Mouse (Mus musculus) embryonic facial prominence, embryonic 13.5 days (tissue): Measurements from ENCODE around the gene Ndufs6. TPM values are rescaled to one million over a fixed set of nuclear protein-coding genes. Genes with fewer than 3 reads are reported as not detected.

Source experiments
- ATAC-seq: fragments of 200-750 bp; cut with Nextera tagmentation; 2 replicates; pipeline ENCODE4 v1.8.0; 2017; ENCODE audit warnings: low read depth; ENCODE audit not compliant: insufficient number of reproducible peaks, insufficient read depth, low FRiP score, low TSS enrichment
- H3K27ac ChIP-seq: fragments of 300-500 bp; sonication (generic); 2 replicates; pipeline ENCODE4 v1.5.1; 2015; ENCODE audit warnings: moderate library complexity, mild to moderate bottlenecking, inconsistent platforms
- H3K27me3 ChIP-seq: fragments of 300-500 bp; sonication (generic); 2 replicates; pipeline ENCODE4 v1.6.1; 2015; ENCODE audit warnings: mild to moderate bottlenecking, inconsistent platforms
- H3K36me3 ChIP-seq: fragments of 300-500 bp; sonication (generic); 2 replicates; pipeline ENCODE4 v1.6.1; 2015; ENCODE audit warnings: mild to moderate bottlenecking, inconsistent platforms
- H3K4me1 ChIP-seq: fragments of 300-500 bp; sonication (generic); 2 replicates; pipeline ENCODE4 v1.6.1; 2015; ENCODE audit warnings: inconsistent platforms
- H3K4me2 ChIP-seq: fragments of 300-500 bp; sonication (generic); 2 replicates; pipeline ENCODE4 v1.6.1; 2015; ENCODE audit warnings: moderate library complexity, mild to moderate bottlenecking, inconsistent platforms
- H3K4me3 ChIP-seq: fragments of 300-500 bp; sonication (generic); 2 replicates; pipeline ENCODE4 v1.5.1; 2015; ENCODE audit warnings: mild to moderate bottlenecking, inconsistent platforms
- H3K9ac ChIP-seq: fragments of 300-500 bp; sonication (generic); 2 replicates; pipeline ENCODE4 v1.6.1; 2015; ENCODE audit warnings: mild to moderate bottlenecking, inconsistent platforms
- H3K9me3 ChIP-seq: fragments of 300-500 bp; sonication (generic); 2 replicates; pipeline ENCODE4 v1.6.1; 2016; ENCODE audit warnings: inconsistent platforms
- WGBS: fragments of 180-500 bp; shearing (Covaris S2); methylation state at CpG from one replicate; pipeline ENCODE4 v1.1.7; 2015; ENCODE audit warnings: mixed read lengths; 5-methylcytosine and 5-hydroxymethylcytosine counted together
- polyA plus RNA-seq: library from polyadenylated mRNA; unstranded; fragments of >200 nt; fragmentation: Nextera tagmentation; extraction: Ambion mirVana; gene quantifications from 2 replicates; pipeline ENCODE4 v1.2.1, GENCODE M21; 2015

Gene Ndufs6
- polyA plus RNA-seq, 1 experiment from 2014 or later = 389 TPM

DNA sequence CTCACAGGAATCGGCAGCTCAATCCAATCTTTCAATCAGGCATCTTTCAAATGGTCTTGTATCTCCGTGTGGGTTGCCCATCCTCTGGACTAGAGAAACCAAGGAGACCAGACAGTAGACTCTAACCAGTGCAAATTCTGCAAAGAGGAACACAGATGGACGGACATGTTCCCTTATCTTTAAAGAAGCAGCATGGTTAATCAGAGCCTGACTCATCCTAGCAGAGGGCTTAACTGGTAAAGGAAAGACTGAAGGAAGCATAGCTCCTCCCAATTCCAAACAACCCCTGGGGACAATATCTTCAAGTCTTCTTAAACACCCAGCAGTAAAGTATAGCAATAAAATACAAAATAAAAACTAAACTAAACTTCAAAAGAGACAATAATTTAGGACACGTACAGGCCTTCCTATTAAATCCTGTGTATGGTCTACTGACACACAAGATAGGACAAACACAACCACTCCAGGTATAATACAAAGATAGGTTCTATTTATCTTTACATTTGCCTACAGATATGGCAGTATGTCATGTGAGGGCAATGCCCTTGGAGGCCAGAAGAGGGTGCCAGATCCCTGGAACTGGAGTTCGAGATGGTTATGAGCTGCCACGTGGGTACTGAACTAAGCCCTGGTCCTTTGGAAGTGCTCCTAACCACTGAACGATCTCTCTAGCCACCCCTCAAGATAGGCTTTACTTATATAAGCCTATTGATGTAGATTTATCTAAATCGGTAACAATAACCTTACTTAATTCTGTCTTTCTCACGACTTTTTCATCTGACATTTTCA, 17.0 kb upstream of the Ndufs6 start:
- H3K4me1 ChIP-seq = 0 out of 2 replicates have a peak, but pooled peaks cover 7% of the 10 kb centered on the region
- no peaks in the 10 kb centered on the region for H3K9me3 ChIP-seq
- no peak overlapping the region for H3K4me2 ChIP-seq
- ATAC-seq = no peak
- H3K4me3 ChIP-seq = no peak overlapping the region
- H3K27ac ChIP-seq = no peak overlapping the region
- no peaks in the 10 kb centered on the region for H3K27me3 ChIP-seq
- H3K36me3 ChIP-seq = no peaks in the 10 kb centered on the region
- WGBS = 79% methylated on average over 9 of the region's 9 CpGs
- H3K9ac ChIP-seq = no peak overlapping the region

DNA sequence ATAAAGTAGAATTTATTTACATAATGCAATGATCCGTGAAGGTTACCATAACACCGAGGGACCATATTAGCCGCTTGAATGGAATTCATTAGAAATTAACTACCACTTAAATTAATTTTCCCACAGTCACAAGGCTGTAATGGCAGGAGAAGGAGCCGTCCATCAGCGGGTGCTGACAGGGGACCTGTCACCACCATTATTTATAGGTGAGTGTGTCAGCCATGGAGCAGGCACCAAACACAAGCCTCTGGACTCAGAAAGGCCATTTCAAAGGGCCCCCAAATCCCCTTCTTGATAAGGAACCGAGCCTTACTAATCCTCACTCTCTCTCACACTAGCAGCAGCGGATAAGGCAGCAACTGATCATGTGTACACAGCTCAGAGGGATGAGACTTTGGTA, 8.4 kb upstream of the Ndufs6 start:
- Histone ChIP-seq H3K9me3 (no peaks in the 10 kb centered on the region), H3K27ac (no peak overlapping the region), H3K27me3 (no peaks in the 10 kb centered on the region), H3K36me3 (peaks cover 3% of the 10 kb centered on the region; the same call in 1 of the 2 replicates), H3K9ac (no peak overlapping the region), H3K4me3 (no peak overlapping the region), H3K4me2 (no peak overlapping the region), H3K4me1 (peaks cover 8% of the 10 kb centered on the region)
- ATAC-seq = no peak
- 73% methylated on average over 7 of the region's 7 CpGs for WGBS

DNA sequence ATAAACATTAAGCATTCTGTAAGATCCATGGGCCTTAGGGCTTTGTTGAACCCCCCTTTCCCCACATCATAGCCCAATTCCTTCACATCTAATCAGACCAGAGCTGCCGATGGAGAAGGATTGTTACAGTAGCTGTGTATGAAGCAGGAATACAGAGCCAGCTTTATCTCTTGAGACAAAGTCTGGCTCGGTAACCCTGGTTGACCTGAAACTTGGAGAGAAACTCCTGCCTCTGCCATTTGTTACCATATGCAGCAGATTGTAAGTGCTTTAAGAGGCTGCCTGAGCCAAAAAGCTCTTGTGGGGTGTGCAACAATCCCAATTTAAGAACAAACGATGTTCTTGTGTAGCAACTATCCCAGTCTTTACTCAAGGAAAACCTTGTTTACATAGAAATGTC, 3.4 kb upstream of the Ndufs6 start:
- WGBS = 70% methylated on average over 3 of the region's 3 CpGs
- Histone ChIP-seq H3K4me3 (peak overlapping the region; percentile 86), H3K27ac (no peak overlapping the region), H3K27me3 (no peaks in the 10 kb centered on the region), H3K9ac (peak overlapping the region; percentile 94), H3K4me2 (peak overlapping the region; percentile 96), H3K9me3 (no peaks in the 10 kb centered on the region), H3K4me1 (peaks cover 23% of the 10 kb centered on the region), H3K36me3 (peaks cover 3% of the 10 kb centered on the region; the same call in 1 of the 2 replicates)
- ATAC-seq = no peak

DNA sequence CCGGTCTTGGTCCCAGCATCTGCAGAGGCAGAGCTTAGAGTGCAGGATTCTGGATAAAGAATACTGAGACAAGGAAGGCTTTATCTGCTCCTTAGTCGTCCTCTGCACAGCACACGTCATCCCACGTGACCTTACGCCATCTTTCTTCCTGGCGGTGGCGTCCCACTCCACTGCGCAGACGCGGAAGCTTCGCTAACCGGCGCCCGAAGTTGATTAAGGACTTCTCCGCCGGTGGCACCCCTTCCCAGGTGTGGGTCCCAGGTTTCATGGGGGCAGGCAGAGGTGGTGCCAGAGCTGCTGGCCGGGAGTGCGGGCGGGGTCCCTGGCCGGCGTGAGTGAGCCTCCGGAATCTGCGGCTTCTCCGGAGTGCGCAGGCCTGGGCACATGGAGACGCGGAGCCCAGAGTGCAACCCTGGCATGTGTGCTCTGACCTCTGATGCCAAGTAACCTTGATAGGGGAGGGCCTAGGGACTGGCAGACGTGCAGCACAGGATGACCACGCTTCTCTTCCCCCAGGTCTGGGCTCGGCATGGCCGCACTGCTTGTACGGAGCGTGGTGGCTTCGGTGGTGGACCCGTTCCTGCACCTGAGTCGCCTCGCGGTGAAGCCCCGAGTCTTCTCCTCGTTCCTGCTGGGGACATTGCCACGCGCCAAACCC, 2.6 kb upstream of the Ndufs6 start:
- peak overlapping the region; percentile 83 for H3K27ac ChIP-seq
- H3K36me3 ChIP-seq = peaks cover 9% of the 10 kb centered on the region; the same call in 1 of the 2 replicates
- no peaks in the 10 kb centered on the region for H3K27me3 ChIP-seq
- peak; percentile 78 for ATAC-seq
- peak overlapping the region; percentile 96 for H3K4me2 ChIP-seq
- H3K9ac ChIP-seq = peak overlapping the region; percentile 94
- H3K9me3 ChIP-seq = no peaks in the 10 kb centered on the region
- H3K4me1 ChIP-seq = peaks cover 23% of the 10 kb centered on the region
- WGBS = under 1% methylated on average over 42 of the region's 42 CpGs
- peak overlapping the region; percentile 86 for H3K4me3 ChIP-seq

DNA sequence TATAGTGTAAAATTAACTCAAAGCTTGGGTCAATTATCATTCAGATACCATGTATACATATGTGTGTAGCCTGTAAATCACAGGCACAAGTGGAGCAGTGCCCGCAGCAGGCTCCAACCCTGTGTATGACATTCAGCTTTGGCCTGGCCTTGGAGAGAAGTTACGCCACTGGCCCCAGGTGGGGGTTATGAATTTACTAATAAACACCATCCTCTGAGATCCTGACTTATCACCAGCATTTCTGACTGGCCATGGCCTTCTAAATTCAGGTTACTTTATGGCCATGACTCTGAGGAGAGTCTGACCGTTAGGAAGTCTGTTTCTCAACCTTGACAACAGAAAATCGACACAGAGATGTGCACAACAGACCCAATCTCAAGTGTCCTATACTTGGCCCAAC, 4.9 kb downstream of the Ndufs6 start:
- ATAC-seq = no peak
- peaks cover 6% of the 10 kb centered on the region for H3K4me1 ChIP-seq
- H3K4me3 ChIP-seq = no peak overlapping the region
- no peaks in the 10 kb centered on the region for H3K9me3 ChIP-seq
- H3K27me3 ChIP-seq = no peaks in the 10 kb centered on the region
- H3K9ac ChIP-seq = no peak overlapping the region
- H3K36me3 ChIP-seq = peaks cover 75% of the 10 kb centered on the region
- WGBS = 92% methylated on average over 4 of the region's 4 CpGs
- H3K27ac ChIP-seq = no peak overlapping the region
- no peak overlapping the region for H3K4me2 ChIP-seq

DNA sequence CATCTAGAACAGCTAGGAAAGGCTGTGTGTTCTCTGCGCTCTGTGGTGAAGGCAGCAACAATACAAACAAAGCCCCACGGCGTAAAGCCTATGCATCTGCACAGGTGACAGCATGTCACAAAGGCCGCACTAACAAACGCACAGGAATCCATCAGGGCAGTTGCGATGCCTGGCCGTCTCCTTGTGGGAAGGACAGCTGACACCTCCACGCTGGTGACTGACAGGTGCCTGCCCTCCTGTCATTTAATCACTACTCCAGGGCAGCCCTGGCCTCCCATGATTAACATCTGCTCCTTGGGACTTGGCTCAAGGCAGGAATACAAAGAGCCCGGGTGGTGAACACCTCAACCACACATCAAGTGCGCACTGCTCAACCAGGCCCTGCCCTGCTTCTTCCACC, 5.7 kb downstream of the Ndufs6 start:
- Histone ChIP-seq H3K9me3 (no peaks in the 10 kb centered on the region), H3K9ac (no peak overlapping the region), H3K36me3 (peaks cover 82% of the 10 kb centered on the region), H3K4me2 (no peak overlapping the region), H3K27me3 (no peaks in the 10 kb centered on the region), H3K4me3 (no peak overlapping the region), H3K4me1 (peaks cover 5% of the 10 kb centered on the region), H3K27ac (no peak overlapping the region)
- 85% methylated on average over 10 of the region's 10 CpGs for WGBS
- ATAC-seq = no peak

DNA sequence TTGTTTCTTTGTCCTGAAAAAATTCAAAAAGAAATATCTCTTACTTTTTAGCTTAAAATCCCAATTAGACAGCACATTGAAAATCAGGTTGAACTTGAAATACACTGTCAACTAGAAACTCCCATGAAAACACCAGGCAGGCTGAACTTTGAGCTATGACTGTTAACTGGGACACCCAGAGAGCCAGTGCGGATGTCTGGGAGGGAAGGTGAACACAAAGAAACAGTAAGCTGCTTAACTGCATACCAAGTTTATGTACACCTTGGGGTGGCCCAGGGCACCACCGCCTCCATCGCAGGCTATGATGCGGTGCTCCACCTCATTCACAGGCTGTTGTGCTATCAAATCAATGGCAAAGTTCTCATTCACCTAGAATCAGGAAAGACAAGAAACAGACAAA, 8.3 kb downstream of the Ndufs6 start:
- H3K9ac ChIP-seq = no peak overlapping the region
- H3K4me3 ChIP-seq = no peak overlapping the region
- H3K9me3 ChIP-seq = peaks cover 4% of the 10 kb centered on the region; the same call in 1 of the 2 replicates
- no peak for ATAC-seq
- H3K4me1 ChIP-seq = no peaks in the 10 kb centered on the region
- no peak overlapping the region for H3K4me2 ChIP-seq
- H3K36me3 ChIP-seq = peaks cover 87% of the 10 kb centered on the region
- no peaks in the 10 kb centered on the region for H3K27me3 ChIP-seq
- 97% methylated on average over 4 of the region's 4 CpGs for WGBS
- H3K27ac ChIP-seq = no peak overlapping the region

DNA sequence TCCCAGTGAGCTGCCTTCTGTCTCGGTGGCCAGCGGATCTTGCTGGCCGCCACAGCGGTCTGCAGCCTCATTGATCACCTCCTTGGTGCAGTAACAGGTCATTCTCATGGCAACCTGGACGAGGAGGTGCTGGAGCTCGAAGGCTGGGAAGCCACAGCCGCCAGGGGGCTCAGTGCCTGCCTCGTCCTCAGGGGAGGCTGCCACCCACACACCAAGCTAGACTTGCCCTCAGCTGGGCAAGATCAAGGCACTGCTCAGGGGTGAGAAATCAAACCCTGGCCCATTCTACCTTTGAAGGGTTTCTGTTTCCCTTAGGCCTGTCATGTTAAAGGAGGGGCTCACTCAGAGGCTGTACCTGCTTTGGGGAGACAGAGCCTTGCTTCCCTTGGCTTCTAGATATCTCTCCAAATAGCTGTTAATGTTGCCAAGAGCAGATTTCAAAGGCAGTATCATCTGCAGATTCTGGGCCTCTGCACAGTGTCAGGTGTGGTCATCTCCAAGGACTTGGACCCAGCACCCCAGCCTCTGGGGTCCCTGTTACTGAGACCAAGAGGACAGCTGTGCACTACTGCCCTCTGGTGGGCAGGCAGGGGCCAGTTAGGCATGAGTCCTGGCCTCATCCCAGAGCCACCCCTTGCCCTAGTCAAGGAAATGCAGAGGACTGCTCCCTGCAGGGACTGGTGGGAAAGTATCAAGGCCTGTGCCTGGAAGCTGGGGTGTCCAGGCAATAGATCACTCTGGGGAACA, 18.0 kb downstream of the Ndufs6 start:
- Histone ChIP-seq H3K4me1 (no peaks in the 10 kb centered on the region), H3K36me3 (no peaks in the 10 kb centered on the region), H3K9me3 (no peaks in the 10 kb centered on the region), H3K27ac (no peak overlapping the region), H3K4me3 (no peak overlapping the region), H3K9ac (no peak overlapping the region), H3K27me3 (peaks cover 16% of the 10 kb centered on the region), H3K4me2 (no peak overlapping the region)
- 0 out of 2 replicates have a peak, but pooled peaks have one; percentile 32 for ATAC-seq
- WGBS = 24% methylated on average over 8 of the region's 8 CpGs

DNA sequence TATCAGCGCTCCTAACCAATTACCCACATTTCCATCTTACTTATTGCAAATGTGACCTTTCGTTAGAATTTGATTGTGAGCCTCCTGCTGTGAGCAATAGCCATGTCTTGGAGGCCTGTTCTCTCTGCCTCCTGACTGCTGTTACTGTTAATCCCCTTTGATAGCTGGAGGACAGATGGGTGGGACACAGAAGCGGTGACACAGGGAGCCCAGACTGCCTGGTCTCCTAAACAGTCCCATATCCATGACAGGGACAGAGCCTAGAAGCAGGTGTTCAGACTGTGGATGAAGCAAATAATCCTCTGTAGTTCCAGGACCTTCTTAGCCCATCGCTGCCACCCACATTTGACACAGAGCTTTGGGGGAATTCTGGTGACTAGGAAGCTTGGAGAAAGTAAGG, 21.9 kb downstream of the Ndufs6 start:
- Histone ChIP-seq H3K36me3 (no peaks in the 10 kb centered on the region), H3K4me1 (no peaks in the 10 kb centered on the region), H3K27ac (no peak overlapping the region), H3K4me2 (no peak overlapping the region), H3K27me3 (peaks cover 16% of the 10 kb centered on the region), H3K9me3 (no peaks in the 10 kb centered on the region), H3K9ac (no peak overlapping the region), H3K4me3 (no peak overlapping the region)
- no peak for ATAC-seq
- 62% methylated on average over 4 of the region's 4 CpGs for WGBS

DNA sequence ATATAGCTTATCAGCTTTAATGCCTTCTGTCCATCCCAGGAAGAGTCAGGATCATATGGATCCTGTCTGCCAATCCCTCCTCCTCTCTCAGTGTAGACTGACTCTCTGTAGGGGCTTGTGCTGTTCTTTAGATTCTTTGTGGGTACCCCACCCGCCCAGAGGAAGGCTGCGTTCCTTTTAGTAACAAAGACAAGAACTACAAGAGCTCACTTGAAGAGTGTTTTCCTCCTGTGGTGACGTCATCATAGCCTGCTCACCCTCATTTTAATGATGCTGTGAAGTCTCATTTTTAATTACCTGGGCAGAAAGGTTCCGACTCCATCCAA, 22.3 kb downstream of the Ndufs6 start:
- no peak for ATAC-seq
- H3K36me3 ChIP-seq = no peaks in the 10 kb centered on the region
- H3K27me3 ChIP-seq = peaks cover 16% of the 10 kb centered on the region
- no peak overlapping the region for H3K27ac ChIP-seq
- no peak overlapping the region for H3K9ac ChIP-seq
- no peak overlapping the region for H3K4me2 ChIP-seq
- no peaks in the 10 kb centered on the region for H3K4me1 ChIP-seq
- 42% methylated on average over 4 of the region's 4 CpGs for WGBS
- no peaks in the 10 kb centered on the region for H3K9me3 ChIP-seq
- no peak overlapping the region for H3K4me3 ChIP-seq

DNA sequence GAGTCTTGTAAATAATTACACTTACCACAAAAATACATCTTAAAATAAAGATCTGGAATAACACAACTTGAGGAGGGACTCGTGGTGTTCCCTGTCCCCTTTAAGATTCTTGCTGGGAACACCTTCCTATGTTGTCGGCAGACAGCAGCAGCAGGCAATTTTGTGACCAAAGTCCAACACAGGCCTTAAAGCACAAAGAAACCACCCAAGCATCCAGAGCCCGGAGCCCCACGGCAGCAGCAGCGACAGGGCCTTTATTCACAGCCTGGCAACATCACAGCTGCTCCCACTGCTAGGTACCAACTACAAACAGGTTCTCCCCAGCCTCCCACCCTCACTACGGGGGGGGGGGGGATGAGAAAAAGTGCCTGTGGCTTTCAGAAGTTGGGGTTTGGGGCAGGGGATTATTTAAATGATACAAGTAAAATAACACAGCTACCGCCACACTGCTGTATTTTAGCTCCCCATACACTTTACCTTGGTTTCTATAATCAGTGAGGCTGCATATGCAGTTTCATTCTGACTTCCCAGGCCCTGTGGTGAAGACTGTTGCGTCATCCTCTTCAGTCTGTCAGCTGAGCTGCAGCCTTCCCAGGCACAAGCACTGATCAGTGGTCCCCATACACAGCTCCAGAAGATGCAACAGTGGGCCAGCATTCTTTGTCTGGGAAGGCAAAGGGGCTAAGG, 22.8 kb downstream of the Ndufs6 start:
- H3K4me3 ChIP-seq = no peak overlapping the region
- H3K4me2 ChIP-seq = no peak overlapping the region
- no peaks in the 10 kb centered on the region for H3K36me3 ChIP-seq
- no peak for ATAC-seq
- H3K9ac ChIP-seq = no peak overlapping the region
- H3K9me3 ChIP-seq = no peaks in the 10 kb centered on the region
- 34% methylated on average over 8 of the region's 8 CpGs for WGBS
- peaks cover 16% of the 10 kb centered on the region for H3K27me3 ChIP-seq
- H3K27ac ChIP-seq = no peak overlapping the region
- no peaks in the 10 kb centered on the region for H3K4me1 ChIP-seq
